Mouse (Mus musculus): ENCODE measurements around the gene Lcn2.

Lcn2 gene

GRCm38 (mm10) chr2:32387706-32388490 lies at the start of gene Lcn2:
Gene Lcn2, minus strand, starts transcription at chr2:32388252.
- CTCF ChIA-PET, result no interaction called here

- CTCF ChIA-PET, result interaction anchor here (1.1 kb wide), 1 partner anchor 13 kb away, joined by 3 read pairs; the partner anchor contains the start of genes Naif1 and Slc25a25
Measured at GRCm38 (mm10) chr2:32437612-32438166, 49.6 kb upstream of the Lcn2 start.

GRCm38 (mm10) chr2:32436686-32437372 lies 48.8 kb upstream of the Lcn2 start:
- CTCF ChIA-PET, result interaction anchor here (0.7 kb wide), 1 partner anchor 10 kb away, joined by 7 read pairs; no protein-coding TSS in a partner anchor

- CTCF ChIA-PET, result no interaction called here
Measured at GRCm38 (mm10) chr2:32430701-32431676, 42.9 kb upstream of the Lcn2 start.

- CTCF ChIA-PET, result no interaction called here
Measured at GRCm38 (mm10) chr2:32429215-32429891, 41.3 kb upstream of the Lcn2 start.

- CTCF ChIA-PET, result no interaction called here
Measured at GRCm38 (mm10) chr2:32428262-32428722, 40.2 kb upstream of the Lcn2 start.

- CTCF ChIA-PET, result no interaction called here
Measured at GRCm38 (mm10) chr2:32427720-32428119, 39.7 kb upstream of the Lcn2 start.

GRCm38 (mm10) chr2:32426141-32426540 lies 38.1 kb upstream of the Lcn2 start:
- CTCF ChIA-PET, result interaction anchor here (0.6 kb wide), 1 partner anchor 229 kb away, joined by 7 read pairs; no protein-coding TSS in a partner anchor

GRCm38 (mm10) chr2:32425568-32425967 lies 37.5 kb upstream of the Lcn2 start:
- CTCF ChIA-PET, result interaction anchor here (0.6 kb wide), 1 partner anchor 229 kb away, joined by 7 read pairs; no protein-coding TSS in a partner anchor

GRCm38 (mm10) chr2:32424796-32425195 lies 36.7 kb upstream of the Lcn2 start:
- CTCF ChIA-PET, result interaction anchor here (0.5 kb wide), 1 partner anchor 65 kb away, joined by 4 read pairs; no protein-coding TSS in a partner anchor

- CTCF ChIA-PET, result no interaction called here
Measured at GRCm38 (mm10) chr2:32423481-32424331, 35.7 kb upstream of the Lcn2 start.

GRCm38 (mm10) chr2:32421851-32422251 lies 33.8 kb upstream of the Lcn2 start:
- CTCF ChIA-PET, result interaction anchor here (0.7 kb wide), 1 partner anchor 15 kb away, joined by 4 read pairs; no protein-coding TSS in a partner anchor

GRCm38 (mm10) chr2:32420647-32421046 lies 32.6 kb upstream of the Lcn2 start:
- CTCF ChIA-PET, result no interaction called here

- CTCF ChIA-PET, result no interaction called here
Measured at GRCm38 (mm10) chr2:32420066-32420608, 32.1 kb upstream of the Lcn2 start.

GRCm38 (mm10) chr2:32419359-32419758 lies 31.3 kb upstream of the Lcn2 start:
- CTCF ChIA-PET, result no interaction called here

GRCm38 (mm10) chr2:32418430-32419151 lies 30.5 kb upstream of the Lcn2 start:
- CTCF ChIA-PET, result no interaction called here

GRCm38 (mm10) chr2:32417486-32417885 lies 29.4 kb upstream of the Lcn2 start:
- CTCF ChIA-PET, result no interaction called here

- CTCF ChIA-PET, result no interaction called here
Measured at GRCm38 (mm10) chr2:32416556-32416955, 28.5 kb upstream of the Lcn2 start.

GRCm38 (mm10) chr2:32415801-32416200 lies 27.7 kb upstream of the Lcn2 start:
- CTCF ChIA-PET, result no interaction called here
